Mouse (Mus musculus): ENCODE measurements around the gene Als2cr12. TPM values are rescaled to one million over a fixed set of nuclear protein-coding genes. Genes with fewer than 3 reads are reported as not detected.
"Not testable (repeated sequence)": the region's sequence is repeated elsewhere in the genome, so short reads cannot be mapped to it uniquely, and the experiment has no call there.

Als2cr12 gene
- total RNA-seq (2022), result not detected

DNA sequence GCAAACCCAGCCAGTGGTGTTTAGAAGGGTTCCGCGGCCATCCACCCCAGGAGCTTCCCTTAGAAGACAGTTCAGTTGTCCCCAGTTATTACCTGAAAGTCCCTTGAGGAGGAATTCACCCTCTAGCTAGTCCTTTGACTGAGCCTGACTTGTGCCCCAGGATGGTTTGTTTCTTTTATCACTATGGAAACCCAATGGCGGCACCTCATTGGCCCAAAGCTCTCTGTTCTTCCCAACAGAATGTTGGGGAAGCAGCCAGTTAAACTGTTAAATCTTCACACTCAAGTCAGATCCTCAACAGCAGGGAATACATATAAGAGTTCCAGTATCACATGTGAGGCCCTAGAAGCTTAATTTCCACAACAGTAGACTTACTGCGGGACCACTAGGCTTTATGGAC lies at the start of gene Als2cr12:
Gene Als2cr12 (minus strand): TSS at position 180 of the 400 bp plus-strand sequence.
- DNase-seq (ENCODE audit: low spot score in 2 of 2), result not testable (repeated sequence)

DNA sequence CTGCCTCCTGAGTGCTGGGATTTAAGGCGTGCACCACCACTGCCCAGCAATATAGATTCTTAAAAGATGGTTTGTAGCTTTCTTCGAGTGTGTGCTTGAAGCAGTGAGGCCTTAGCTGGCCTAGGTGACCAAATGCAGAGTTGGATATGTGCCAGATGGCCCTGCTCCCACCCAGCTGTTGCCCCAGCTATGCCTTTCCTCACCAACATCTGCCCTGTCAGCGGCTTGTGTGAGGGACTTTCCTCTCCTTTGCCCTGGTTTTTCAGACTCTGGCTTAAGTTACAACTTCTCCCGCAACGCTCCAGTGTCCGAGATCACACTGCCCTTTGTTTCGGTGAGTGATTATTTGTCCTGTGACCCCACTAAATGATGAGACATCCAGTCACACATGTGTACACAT lies 48.9 kb upstream of the Als2cr12 start:
- no peak for DNase-seq (ENCODE audit: low spot score in 2 of 2)

DNA sequence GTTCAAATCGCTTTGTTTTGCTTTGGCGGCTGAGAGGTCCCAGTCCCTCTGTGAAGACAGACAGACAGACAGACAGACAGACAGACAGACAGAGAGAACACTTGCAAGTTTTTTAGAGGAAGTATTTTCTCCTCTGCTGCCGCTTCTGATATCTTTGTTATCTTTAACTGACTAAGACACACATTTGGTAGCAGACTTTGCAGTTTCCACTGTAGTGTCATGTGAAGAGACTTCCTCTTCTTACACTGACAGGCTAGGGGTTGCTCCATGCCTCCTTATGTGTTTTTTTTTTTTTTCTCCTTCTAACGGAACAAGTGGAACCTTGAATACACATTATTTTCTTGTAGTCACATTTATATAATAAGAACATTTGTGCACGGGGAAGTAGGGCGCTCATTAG lies 47.5 kb upstream of the Als2cr12 start:
- no peak for DNase-seq (ENCODE audit: low spot score in 2 of 2)

DNA sequence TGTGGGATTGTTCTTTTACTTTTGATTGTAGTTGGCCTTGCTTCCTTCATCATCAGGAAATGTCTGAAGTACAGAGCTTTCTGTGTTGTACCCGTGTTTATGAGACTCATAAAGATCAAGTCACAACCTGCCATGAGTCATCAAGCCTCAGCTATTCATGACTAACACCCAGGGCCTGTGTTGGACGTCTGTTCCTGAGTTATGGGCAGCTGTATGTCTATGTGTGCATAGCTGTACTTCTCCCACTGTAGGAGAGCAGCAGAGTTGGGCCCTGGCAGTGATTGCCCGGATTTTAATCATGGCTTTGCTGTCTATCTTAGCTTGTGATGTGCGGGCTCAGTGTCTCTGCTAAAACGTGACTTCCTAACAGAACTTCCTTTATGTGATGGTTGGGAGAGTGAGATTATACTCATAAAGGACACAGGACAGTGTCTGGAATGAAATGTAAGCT lies 46.8 kb upstream of the Als2cr12 start:
- no peak for DNase-seq (ENCODE audit: low spot score in 2 of 2)

DNA sequence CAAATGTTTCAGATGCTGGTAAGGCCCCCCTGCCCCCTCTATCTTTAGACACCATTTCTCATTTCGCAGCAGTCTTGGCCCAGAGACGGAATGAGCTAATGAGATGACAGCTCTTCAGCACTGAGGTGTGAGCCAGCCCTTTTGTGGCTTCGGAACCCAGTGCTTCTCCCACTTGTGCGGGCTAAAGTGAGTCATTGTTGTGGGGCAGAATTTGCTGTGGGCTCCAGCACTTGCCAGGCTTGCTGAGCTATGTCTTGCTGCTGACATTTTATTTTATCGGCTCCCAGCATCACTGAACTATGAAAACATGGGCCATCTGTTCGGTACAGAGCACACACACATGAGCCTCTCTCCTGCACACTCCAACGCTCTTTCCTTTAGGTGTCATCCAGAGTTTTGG lies 43.7 kb upstream of the Als2cr12 start:
- peak in 1 of 2 experiments; percentile 94 for DNase-seq (ENCODE audit: low spot score in 2 of 2)

DNA sequence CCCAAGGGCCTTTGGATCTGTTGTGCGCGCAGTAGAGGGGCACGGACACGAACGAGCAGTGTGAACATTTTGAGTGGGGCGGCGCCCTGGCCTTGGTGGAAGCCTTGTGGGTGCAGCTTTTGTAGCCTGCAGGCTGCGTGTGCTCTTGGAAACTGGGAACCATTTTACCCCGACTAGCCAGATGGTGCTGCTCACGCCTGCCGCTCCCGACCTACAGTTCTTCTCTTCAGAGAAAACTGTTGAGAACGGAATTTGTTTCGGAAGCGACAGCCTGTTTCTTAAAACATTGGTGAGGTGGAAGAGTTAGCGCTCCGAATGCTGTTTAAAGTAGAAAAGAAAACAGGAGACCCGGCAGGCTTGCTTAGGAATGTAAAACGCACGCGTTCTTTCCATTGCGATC lies 41.2 kb upstream of the Als2cr12 start:
- peak in 1 of 2 experiments; percentile 74 for DNase-seq (ENCODE audit: low spot score in 2 of 2)

DNA sequence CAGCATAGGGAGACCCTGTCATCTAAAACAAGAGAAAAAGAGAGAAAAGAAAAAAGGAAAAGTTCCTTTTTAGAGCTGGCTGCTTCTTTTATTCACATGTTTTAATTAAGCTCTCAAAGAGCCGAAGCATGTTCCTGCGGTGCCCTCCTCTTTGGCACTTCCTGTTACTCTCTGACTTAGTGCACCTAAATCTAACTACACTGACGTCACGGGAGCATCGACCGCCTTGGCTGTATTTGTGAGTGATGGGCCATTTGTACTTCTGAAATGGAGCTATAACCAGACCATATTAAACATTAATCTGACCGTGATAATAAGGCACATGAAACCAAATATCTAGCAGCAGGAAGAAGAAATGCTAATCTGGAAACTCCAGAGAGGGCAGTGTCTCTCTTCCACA lies 40.2 kb upstream of the Als2cr12 start:
- no peak for DNase-seq (ENCODE audit: low spot score in 2 of 2)

DNA sequence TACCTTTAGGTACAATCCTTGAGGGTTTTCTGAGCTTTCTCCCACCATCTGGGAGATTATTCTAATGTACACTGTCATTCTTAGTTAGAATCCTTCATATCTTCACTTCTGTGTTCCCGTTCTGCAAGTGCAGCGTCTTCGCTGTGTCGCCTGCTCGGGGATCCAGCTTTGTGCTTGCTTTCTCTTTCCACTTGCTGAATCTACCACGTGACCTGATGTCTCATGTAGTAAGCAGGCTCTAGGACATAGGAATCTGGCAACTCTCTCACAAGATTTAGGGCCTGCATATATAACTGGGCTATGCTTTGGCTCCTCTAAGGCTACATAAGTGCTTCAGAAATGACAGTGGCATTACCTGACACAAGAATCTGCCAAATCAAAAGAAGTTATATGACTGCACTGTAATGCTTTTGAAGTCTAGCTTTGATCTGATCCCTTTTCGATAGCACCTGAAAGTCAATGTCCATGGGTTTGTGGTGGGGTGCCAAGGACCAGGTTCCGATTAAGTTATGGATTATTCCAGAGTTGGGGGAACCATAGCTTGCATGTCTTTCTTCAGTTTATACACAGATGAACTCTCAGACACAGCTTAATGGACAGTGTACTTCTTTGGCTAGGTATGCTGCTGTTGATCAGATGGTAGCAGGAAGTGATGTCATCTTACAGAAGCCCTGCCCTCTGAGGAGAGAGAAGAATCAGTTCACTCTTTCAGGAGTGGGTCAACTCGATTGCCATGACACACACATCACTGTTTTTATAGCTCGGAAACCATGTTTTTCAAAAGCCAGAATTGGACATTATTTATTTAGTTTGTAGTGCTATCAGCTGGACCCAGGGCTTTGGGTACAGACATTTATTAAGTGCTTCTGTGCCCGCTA lies 38.5 kb upstream of the Als2cr12 start:
- DNase-seq (ENCODE audit: low spot score in 2 of 2), result no peak

DNA sequence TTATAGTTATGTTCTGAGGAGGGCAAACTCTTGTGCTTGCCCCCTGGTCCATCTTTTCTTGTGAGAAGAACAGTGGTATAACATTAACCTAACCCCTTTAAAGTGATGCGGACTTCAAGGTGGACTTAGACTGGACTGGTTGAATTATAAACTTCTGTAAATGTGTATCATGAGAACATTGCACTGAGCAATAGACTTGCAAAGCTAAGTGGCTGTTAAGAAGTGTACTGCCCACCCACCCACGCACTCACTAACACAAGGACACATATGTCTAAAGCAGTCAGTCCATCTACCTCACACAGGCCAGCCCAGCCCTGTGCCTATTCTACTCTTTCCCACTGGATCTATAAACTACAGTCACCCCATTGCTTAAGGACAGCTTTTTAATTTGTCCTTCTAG lies 37.8 kb upstream of the Als2cr12 start:
- DNase-seq (ENCODE audit: low spot score in 2 of 2), result no peak

DNA sequence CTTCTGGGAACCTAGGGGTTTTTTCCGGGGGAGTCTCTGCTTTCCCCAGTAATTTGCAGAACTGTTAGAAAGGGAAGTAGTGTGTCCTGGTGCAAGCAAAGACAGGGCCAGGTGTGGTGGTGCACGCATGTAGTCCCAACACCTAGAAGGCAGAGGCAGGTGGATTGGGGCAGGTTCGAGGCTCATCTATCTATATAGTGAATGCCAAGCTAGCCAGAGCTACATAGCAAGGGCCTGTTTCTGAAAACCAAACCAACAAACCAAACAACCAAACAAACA lies 32.7 kb upstream of the Als2cr12 start:
- no peak for DNase-seq (ENCODE audit: low spot score in 2 of 2)

DNA sequence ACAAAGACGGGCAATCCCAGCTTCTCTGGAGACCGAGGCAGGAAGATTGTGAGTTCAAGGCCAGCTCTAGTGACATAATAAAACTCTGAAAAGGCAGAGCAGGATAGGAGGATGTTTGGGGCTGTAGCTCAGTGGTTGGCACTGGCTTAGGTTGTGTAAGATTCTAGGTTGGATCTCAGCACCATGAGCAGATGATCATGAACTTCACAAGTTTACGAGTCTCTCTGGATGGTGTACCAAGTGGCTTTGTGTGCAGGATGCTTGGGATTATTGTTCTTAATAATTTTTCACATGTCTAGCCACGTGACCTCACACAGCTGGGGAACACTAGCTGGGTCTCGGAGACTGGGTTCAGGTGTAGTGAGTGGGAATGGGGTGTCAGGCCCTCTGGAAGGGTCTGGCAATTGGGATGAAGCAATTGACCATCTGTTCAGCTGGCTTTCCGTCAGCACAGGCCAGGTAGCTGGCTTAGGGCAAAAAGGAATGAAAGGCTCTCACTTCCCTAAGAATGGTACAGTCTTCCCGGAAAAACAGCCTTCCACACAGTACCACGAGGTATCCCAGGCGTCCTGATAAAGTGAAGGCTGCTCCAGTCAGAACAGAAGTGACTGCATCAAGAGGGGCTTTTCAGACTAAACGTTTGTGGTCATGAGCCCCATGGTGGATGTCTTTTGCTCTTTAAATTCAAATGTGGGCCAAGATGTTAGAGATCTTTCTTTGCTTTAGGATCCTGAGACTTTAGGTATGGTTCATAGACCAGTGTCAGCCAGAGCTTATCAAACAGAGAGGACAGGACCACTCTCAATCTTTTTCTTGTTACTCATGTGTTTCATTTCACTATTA lies 32.2 kb upstream of the Als2cr12 start:
- no peak for DNase-seq (ENCODE audit: low spot score in 2 of 2)

DNA sequence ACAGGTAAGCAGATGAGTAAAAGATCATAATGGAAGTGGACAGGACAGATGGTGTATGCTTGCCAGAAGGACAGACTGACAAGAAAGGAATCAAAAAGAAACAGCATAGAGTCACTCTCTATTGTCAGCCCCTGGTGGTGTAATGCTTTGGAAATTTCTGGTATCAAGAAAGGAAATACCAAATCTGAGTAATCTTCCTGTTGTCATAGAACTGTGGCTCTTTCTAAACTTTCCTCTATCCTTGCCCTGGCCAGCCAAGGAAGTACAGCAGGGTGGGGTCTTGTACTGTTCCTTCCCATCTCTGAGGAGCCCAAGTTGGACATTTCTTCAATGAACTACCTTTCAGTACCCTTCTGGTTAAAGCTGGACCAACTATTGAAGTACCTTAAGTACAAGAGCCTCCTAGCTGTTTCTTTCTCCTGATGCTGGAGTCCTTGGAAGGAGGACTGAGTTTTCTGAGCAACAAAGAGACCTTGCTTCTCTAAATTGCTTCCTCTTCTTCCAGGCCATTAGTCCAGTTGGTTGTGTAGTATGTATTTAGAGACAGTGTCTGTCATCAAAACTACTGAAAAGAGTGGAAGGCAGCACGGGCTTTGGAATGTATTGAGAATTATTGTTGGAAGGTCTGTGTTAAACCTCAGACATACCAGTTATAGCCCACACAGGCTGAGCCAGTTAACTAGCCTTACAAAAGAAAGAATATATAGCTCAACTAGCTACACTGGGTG lies 31.4 kb upstream of the Als2cr12 start:
- DNase-seq (ENCODE audit: low spot score in 2 of 2), result no peak

DNA sequence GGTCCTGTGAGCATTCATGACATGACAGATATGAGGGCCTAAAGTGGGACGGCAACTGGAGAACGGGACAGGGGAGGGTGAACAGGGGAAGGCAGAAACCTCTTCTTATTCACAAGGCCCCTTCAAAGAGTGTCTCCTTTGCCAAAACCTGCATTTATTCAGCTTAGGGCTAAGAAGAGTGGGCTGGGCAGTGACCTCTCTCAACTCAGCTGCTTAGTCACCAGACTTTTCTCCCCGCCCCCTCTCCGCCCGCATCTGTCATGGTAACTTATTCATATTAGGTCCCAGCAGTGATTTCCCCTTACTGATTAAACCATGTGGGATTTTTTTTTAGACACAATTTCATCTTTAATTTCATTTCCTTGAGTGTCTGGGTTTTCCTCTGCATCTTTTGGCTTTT lies 30.0 kb upstream of the Als2cr12 start:
- DNase-seq (ENCODE audit: low spot score in 2 of 2), result no peak

DNA sequence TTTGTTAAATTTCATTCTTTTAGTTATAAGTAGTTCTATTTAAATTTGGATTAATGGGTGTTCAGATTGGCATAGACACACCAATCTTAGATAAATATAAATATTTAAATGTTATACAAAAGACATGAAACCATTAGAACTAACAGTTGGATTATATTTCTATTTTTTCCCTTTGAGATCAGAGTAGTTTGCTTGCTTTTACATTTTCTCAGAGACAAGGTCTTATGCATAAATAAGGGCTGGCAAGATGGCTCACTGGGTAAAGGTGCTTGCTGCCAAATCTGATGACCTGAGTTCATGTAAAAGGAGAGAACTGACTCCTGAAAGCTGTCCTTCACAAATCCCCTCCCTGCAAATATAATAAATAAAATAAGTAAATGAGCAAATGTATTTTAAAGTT lies 29.3 kb upstream of the Als2cr12 start:
- no peak for DNase-seq (ENCODE audit: low spot score in 2 of 2)

DNA sequence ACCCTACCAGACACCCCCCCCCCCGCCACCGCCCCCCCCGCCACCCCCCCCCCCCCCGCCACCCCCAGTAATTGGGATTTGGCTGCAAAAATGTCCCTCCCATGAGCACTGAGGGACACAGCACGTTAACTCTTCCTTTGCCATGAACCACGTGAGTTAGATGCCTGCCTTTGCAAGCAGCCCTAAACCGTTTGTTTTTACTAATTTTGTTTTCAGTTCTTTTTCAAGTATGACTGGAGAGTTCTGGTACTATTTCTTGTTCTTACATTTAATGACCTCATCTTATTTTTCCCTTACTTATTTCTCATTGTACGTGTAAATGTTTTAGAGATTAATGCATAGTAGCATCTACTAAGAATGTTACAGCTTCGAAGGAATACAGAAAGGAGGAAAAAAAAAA lies 28.7 kb upstream of the Als2cr12 start:
- DNase-seq (ENCODE audit: low spot score in 2 of 2), result no peak

DNA sequence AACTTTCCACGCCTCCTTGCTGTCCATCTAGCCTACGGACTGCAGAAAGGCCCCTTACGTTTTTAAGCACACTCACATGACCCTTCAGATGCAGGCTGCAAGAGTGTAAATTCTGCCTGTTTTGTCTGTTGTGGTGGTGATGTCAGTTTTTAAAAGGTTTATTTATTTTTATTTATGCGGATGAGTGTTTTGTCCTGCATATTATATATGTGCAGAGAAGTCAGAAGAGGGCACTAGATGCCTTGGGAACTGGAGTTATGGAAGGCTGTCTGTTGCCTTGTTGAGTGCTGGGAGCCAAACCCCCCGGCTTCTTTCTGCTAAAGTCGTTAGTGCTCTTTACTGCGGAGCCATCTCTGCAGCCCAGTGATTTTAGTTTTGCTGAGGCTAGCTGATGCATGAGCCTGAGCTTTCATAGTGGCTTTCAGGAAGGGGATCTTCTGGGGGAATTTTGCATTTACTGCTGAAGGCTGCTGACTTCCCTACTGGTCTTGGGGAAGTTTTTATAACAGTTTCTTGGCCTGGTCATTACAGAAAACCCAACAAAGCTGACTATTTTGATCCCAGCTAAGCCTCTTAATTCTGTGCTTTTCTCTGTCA lies 28.1 kb upstream of the Als2cr12 start:
- DNase-seq (ENCODE audit: low spot score in 2 of 2), result no peak

DNA sequence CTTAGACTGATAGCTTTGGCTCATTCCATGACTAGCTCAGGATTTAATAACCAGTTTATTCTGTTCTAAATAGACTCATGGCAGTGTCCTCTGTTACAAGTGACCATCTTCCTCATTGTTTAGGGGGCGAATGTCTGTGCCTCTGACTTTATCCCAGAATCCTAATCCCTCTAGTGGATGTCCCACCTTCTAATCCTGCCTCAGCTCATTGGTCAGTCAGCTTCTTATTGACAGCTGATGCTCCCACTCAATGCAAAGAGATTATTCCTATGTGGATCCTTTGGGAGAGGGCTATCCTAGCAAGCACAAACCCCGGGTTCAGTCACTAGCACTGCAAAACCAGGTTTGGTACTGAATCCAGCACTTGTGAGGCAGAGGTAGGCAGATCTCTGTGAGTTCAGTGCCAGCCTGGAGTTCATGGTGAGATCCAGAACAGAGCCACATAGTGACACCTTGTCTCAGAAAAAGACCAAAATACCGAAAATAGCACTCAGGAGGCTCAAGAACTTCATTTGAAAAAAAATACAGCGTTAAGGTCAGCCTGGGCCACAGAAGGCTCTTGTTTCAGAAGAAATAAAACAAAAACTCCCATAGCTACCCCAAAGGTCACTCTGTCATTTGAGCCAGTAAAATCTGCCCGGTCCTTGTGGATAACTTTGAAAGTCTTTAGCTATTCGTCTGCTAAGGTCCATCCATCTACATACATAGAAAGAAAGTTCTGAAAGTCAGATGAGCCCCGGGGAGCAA lies 27.4 kb upstream of the Als2cr12 start:
- no peak for DNase-seq (ENCODE audit: low spot score in 2 of 2)

DNA sequence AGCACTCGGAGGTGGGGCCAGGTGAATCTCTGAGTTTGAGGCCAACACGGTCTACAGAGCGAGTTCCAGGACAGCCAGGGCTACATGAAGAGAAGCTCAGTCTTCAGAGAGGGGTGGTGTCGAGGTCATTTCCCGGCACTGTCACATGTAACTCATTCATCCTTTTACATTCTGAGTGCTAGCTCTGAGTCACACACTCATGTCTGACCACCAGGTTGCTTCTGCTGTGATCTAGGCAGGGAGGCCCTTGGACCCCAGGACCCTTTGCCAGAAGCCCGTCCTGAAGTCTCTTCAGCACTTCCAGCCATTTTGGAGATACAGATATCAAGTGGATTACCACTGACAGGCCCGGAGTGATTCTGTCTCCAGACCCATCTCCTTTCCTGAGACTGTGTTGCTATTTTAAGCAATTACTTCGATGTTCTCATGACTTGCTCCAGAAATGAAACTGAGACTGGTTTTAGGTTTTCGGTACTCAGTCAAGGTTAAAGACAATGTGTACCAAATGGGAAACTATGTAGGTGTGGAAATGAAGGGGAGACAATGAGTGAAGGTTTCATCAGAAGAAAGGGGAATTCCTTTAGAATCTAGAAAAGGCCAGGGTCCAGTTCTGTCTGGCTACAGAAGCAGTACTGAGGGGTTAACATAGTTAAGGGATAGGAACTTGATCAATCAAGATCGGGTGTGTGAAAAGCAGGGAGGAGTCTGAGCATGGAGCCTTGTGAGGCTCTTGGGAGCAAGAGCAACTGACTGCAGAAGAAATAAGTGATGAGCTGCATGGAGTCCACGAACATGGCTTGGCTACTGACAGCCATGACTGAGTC lies 26.5 kb upstream of the Als2cr12 start:
- no peak for DNase-seq (ENCODE audit: low spot score in 2 of 2)

DNA sequence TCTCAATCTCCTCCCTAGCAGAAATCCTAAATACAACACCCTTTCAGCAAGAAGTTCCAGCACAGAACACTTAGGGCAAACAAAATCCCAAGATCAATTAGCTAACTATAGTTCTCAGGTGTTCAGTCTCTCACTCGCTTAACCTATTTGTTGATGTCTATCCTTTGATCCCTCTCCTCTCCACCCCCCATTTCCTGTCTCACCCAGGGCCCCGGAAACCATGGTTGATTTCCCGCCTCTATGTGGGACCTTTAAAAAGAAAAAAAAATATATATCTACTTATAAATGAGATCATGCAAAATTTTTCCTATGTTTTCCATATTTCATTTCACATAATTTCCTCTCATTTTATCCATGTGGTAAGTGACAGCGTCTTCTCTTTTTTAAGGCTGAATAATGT lies 25.2 kb upstream of the Als2cr12 start:
- no peak for DNase-seq (ENCODE audit: low spot score in 2 of 2)

DNA sequence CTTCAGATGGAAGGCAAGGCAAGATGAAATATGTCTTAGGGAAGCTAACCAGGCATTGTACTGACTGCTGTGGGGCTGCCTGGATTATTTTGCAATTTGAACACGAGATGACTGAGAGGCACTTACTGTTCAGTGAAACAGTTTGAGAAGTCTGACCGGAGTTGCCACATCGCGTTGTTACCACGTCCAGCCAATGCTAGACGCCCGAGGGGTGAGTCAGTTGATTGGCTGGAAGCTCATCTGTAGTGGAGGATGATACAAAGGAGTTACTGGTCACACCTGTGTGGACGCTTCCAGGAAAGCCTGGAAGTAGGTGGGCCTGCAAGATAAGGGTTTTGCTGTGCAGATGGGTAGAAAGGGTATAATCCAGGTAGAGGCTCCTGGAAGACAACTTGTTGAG lies 24.3 kb upstream of the Als2cr12 start:
- DNase-seq (ENCODE audit: low spot score in 2 of 2), result no peak

All from left cerebral cortex, adult 8-10 months (tissue).